Comparison of ENCODE assay signal across 8 mouse cellular contexts in the genomic region with DNA sequence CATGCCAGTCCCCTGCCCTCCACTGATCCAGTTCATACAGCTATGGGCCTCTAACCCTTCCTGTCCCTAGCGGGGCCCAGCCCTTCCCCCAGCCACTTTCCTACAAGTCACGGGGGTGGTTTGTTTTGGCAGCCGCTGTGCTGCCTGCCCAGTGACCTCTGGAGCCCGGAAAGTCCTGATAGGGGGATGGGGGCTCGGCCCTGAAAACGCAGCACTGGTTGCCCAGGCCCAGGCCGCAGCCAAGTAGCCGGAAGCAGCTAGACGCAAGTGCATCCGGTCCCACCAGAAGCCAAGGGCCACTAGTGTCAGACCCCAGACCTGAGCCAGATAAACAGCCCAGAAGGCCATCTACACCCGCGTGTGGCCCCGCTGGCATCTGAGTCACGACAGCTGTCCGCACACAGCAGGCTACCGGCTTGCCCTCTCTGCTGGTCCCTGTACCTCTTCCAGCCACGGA. TPM values are rescaled to one million over a fixed set of nuclear protein-coding genes. Genes with fewer than 3 reads are reported as not detected.
DNase-seq lines count a peak whose midpoint lies in the region; ATAC-seq lines count a peak whose summit lies in the region.

No protein-coding gene starts in this region.

- DNase-seq in midbrain, embryonic 11.5 days (ENCODE audit: low spot score, missing footprints), result peak; percentile 88
- DNase-seq in cerebellum, adult 9-11 months, result peak; percentile 85
- DNase-seq in heart, adult 8-10 months (ENCODE audit: low spot score), result peak; percentile 77

- ATAC-seq in midbrain, embryonic 11.5 days (ENCODE audit: low FRiP score), result no peak
- ATAC-seq in midbrain, embryonic 16.5 days, result no peak
- ATAC-seq in kidney, embryonic 15.5 days (replicated peaks; ENCODE audit: low FRiP score), result peak; percentile 62
- peak; percentile 77 for ATAC-seq in lung, embryonic 16.5 days (ENCODE audit: low read depth)
- no peak for ATAC-seq in activated CD4-positive, CD25-positive, alpha-beta regulatory T cell, adult 4 months
- ATAC-seq in erythroblast, adult 5-6 weeks (replicated peaks; ENCODE audit: low FRiP score, poor library complexity, severe bottlenecking), result no peak

- H3K4me1 ChIP-seq in midbrain, embryonic 11.5 days (ENCODE audit: control insufficient read depth, insufficient read depth, low read length), result 0 out of 2 replicates have a peak, but pooled peaks cover 4% of the 10 kb centered on the region
- H3K4me1 ChIP-seq in midbrain, embryonic 16.5 days (ENCODE audit: control insufficient read depth, insufficient read depth, low read length), result no peaks in the 10 kb centered on the region
- peaks cover 46% of the 10 kb centered on the region for H3K4me1 ChIP-seq in kidney, embryonic 15.5 days
- peaks cover 15% of the 10 kb centered on the region for H3K4me1 ChIP-seq in lung, embryonic 16.5 days (replicated peaks; ENCODE audit: control insufficient read depth, insufficient read depth, low read length)

- WGBS in midbrain, embryonic 11.5 days, result 32% methylated on average over 15 of the region's 17 CpGs
- WGBS in midbrain, embryonic 16.5 days, result 38% methylated on average over 17 of the region's 17 CpGs
- WGBS in kidney, embryonic 15.5 days, result 11% methylated on average over 17 of the region's 17 CpGs
- WGBS in lung, embryonic 16.5 days, result 14% methylated on average over 17 of the region's 17 CpGs

- no peaks in the 10 kb centered on the region for H3K9me3 ChIP-seq in midbrain, embryonic 11.5 days (ENCODE audit: control insufficient read depth, low read length)
- no peaks in the 10 kb centered on the region for H3K9me3 ChIP-seq in midbrain, embryonic 16.5 days (replicated peaks; ENCODE audit: control insufficient read depth, low read length, poor library complexity, severe bottlenecking)
- H3K9me3 ChIP-seq in kidney, embryonic 15.5 days (replicated peaks), result no peaks in the 10 kb centered on the region
- no peaks in the 10 kb centered on the region for H3K9me3 ChIP-seq in lung, embryonic 16.5 days (ENCODE audit: control insufficient read depth, low read length)

- H3K27ac ChIP-seq in midbrain, embryonic 11.5 days (ENCODE audit: low read depth, low read length), result no peak overlapping the region
- H3K27ac ChIP-seq in midbrain, embryonic 16.5 days (ENCODE audit: low read length), result no peak overlapping the region
- peak overlapping the region; percentile 82 for H3K27ac ChIP-seq in kidney, embryonic 15.5 days
- peak overlapping the region; percentile 65 for H3K27ac ChIP-seq in lung, embryonic 16.5 days (ENCODE audit: low read length)

- no peak overlapping the region for H3K9ac ChIP-seq in midbrain, embryonic 11.5 days (ENCODE audit: low read length)
- no peak overlapping the region for H3K9ac ChIP-seq in midbrain, embryonic 16.5 days (ENCODE audit: low read depth, low read length)
- peak overlapping the region; percentile 19; the same call in 1 of the 2 replicates for H3K9ac ChIP-seq in kidney, embryonic 15.5 days
- H3K9ac ChIP-seq in lung, embryonic 16.5 days (ENCODE audit: low read length), result peak overlapping the region; percentile 61

- H3K27me3 ChIP-seq in midbrain, embryonic 11.5 days (ENCODE audit: control insufficient read depth, insufficient read depth, low read length), result no peaks in the 10 kb centered on the region
- H3K27me3 ChIP-seq in midbrain, embryonic 16.5 days (ENCODE audit: control insufficient read depth, insufficient read depth, low read depth, low read length), result no peaks in the 10 kb centered on the region
- no peaks in the 10 kb centered on the region for H3K27me3 ChIP-seq in kidney, embryonic 15.5 days
- no peaks in the 10 kb centered on the region for H3K27me3 ChIP-seq in lung, embryonic 16.5 days (ENCODE audit: control insufficient read depth, insufficient read depth, low read depth, low read length)

- no peak overlapping the region for H3K4me2 ChIP-seq in midbrain, embryonic 11.5 days
- H3K4me2 ChIP-seq in midbrain, embryonic 16.5 days (ENCODE audit: low read length), result no peak overlapping the region
- H3K4me2 ChIP-seq in kidney, embryonic 15.5 days, result peak overlapping the region; percentile 52
- peak overlapping the region; percentile 53 for H3K4me2 ChIP-seq in lung, embryonic 16.5 days (ENCODE audit: low read depth, low read length)

- no peak overlapping the region for H3K4me3 ChIP-seq in midbrain, embryonic 11.5 days (ENCODE audit: low read depth, low read length)
- H3K4me3 ChIP-seq in midbrain, embryonic 16.5 days (ENCODE audit: low read depth, low read length), result no peak overlapping the region
- H3K4me3 ChIP-seq in kidney, embryonic 15.5 days (replicated peaks), result peak overlapping the region; percentile 33; the same call in 1 of the 2 replicates
- H3K4me3 ChIP-seq in lung, embryonic 16.5 days (ENCODE audit: low read length), result no peak overlapping the region

- H3K36me3 ChIP-seq in midbrain, embryonic 11.5 days (ENCODE audit: control insufficient read depth, insufficient read depth, low read length), result no peaks in the 10 kb centered on the region
- no peaks in the 10 kb centered on the region for H3K36me3 ChIP-seq in midbrain, embryonic 16.5 days (ENCODE audit: control insufficient read depth, insufficient read depth, low read length)
- no peaks in the 10 kb centered on the region for H3K36me3 ChIP-seq in kidney, embryonic 15.5 days
- H3K36me3 ChIP-seq in lung, embryonic 16.5 days (ENCODE audit: control insufficient read depth, insufficient read depth, low read length), result no peaks in the 10 kb centered on the region

RNA-seq across cellular contexts. Expression of gene Hpn, which starts 0.5 kb away (rescaled TPM):
- polyA plus RNA-seq in midbrain, embryonic 11.5 days (2014; fragmentation: Nextera tagmentation; extraction: Ambion mirVana), result 0.44 and 1.2 TPM in 2 replicates
- polyA plus RNA-seq in midbrain, embryonic 16.5 days (2015; fragmentation: Nextera tagmentation; extraction: Ambion mirVana), result 0.21 TPM in 1 of 2 replicates, not detected in the other
- 1 to 10 TPM; 2.2 to 3.7 (median 2.6) TPM for total RNA-seq in heart, adult 8-10 months (2022)
- 40.6 and 45.0 TPM in 2 replicates for polyA plus RNA-seq in kidney, embryonic 15.5 days (2015; fragmentation: Nextera tagmentation; extraction: Ambion mirVana)
- 17.4 and 23.2 TPM in 2 replicates for polyA plus RNA-seq in lung, embryonic 16.5 days (2015; fragmentation: Nextera tagmentation; extraction: Ambion mirVana)
- polyA plus RNA-seq in activated CD4-positive, CD25-positive, alpha-beta regulatory T cell, adult 4 months (2017; shearing (Covaris generic)), result 1 to 10 TPM; 4.3 to 5.6 TPM
- total RNA-seq in erythroblast, adult 5-6 weeks (2015; ENCODE audit: low replicate concordance), result 4.0 and 10.0 TPM in 2 replicates
- total RNA-seq in erythroblast, adult 5-6 weeks (2017; ENCODE audit: low replicate concordance), result 0.77 and 6.7 TPM in 2 replicates

RNA-seq across cellular contexts. Expression of gene Scn1b, which starts 11.2 kb away (rescaled TPM):
- polyA plus RNA-seq in midbrain, embryonic 11.5 days (2014; fragmentation: Nextera tagmentation; extraction: Ambion mirVana), result 0.52 and 1.1 TPM in 2 replicates
- polyA plus RNA-seq in midbrain, embryonic 16.5 days (2015; fragmentation: Nextera tagmentation; extraction: Ambion mirVana), result 7.4 and 12.2 TPM in 2 replicates
- 10 to 100 TPM; 36.1 to 54.8 (median 38.3) TPM for total RNA-seq in heart, adult 8-10 months (2022)
- 1.4 and 2.0 TPM in 2 replicates for polyA plus RNA-seq in kidney, embryonic 15.5 days (2015; fragmentation: Nextera tagmentation; extraction: Ambion mirVana)
- polyA plus RNA-seq in lung, embryonic 16.5 days (2015; fragmentation: Nextera tagmentation; extraction: Ambion mirVana), result 0.64 and 0.89 TPM in 2 replicates
- polyA plus RNA-seq in activated CD4-positive, CD25-positive, alpha-beta regulatory T cell, adult 4 months (2017; shearing (Covaris generic)), result not detected
- 1.2 TPM in 1 of 2 replicates, not detected in the other for total RNA-seq in erythroblast, adult 5-6 weeks (2015; ENCODE audit: low replicate concordance)
- total RNA-seq in erythroblast, adult 5-6 weeks (2017; ENCODE audit: low replicate concordance), result 1.2 TPM in 1 of 2 replicates, not detected in the other

RNA-seq across cellular contexts. Expression of gene Fxyd3, which starts 39.1 kb away (rescaled TPM):
- 1.8 and 2.3 TPM in 2 replicates for polyA plus RNA-seq in midbrain, embryonic 11.5 days (2014; fragmentation: Nextera tagmentation; extraction: Ambion mirVana)
- polyA plus RNA-seq in midbrain, embryonic 16.5 days (2015; fragmentation: Nextera tagmentation; extraction: Ambion mirVana), result not detected in 2 replicates
- total RNA-seq in heart, adult 8-10 months (2022), result 1 to 10 TPM in 2 of 4 experiments, under 1 TPM in 2; 0.71 to 4.8 (median 1.6) TPM
- 14.3 and 14.8 TPM in 2 replicates for polyA plus RNA-seq in kidney, embryonic 15.5 days (2015; fragmentation: Nextera tagmentation; extraction: Ambion mirVana)
- polyA plus RNA-seq in lung, embryonic 16.5 days (2015; fragmentation: Nextera tagmentation; extraction: Ambion mirVana), result 76.9 and 84.8 TPM in 2 replicates
- not detected for polyA plus RNA-seq in activated CD4-positive, CD25-positive, alpha-beta regulatory T cell, adult 4 months (2017; shearing (Covaris generic))
- total RNA-seq in erythroblast, adult 5-6 weeks (2015; ENCODE audit: low replicate concordance), result not detected in 2 replicates
- total RNA-seq in erythroblast, adult 5-6 weeks (2017; ENCODE audit: low replicate concordance), result not detected in 2 replicates

RNA-seq across cellular contexts. Expression of gene Gramd1a, which starts 40.1 kb away (rescaled TPM):
- polyA plus RNA-seq in midbrain, embryonic 11.5 days (2014; fragmentation: Nextera tagmentation; extraction: Ambion mirVana), result 104 and 109 TPM in 2 replicates
- 239 and 246 TPM in 2 replicates for polyA plus RNA-seq in midbrain, embryonic 16.5 days (2015; fragmentation: Nextera tagmentation; extraction: Ambion mirVana)
- total RNA-seq in heart, adult 8-10 months (2022), result 10 to 100 TPM; 26.6 to 42.2 (median 33.0) TPM
- polyA plus RNA-seq in kidney, embryonic 15.5 days (2015; fragmentation: Nextera tagmentation; extraction: Ambion mirVana), result 60.6 and 69.5 TPM in 2 replicates
- 68.1 and 72.2 TPM in 2 replicates for polyA plus RNA-seq in lung, embryonic 16.5 days (2015; fragmentation: Nextera tagmentation; extraction: Ambion mirVana)
- 100 to 1,000 TPM in 1 of 2 experiments, 10 to 100 TPM in 1; 81.1 to 115 TPM for polyA plus RNA-seq in activated CD4-positive, CD25-positive, alpha-beta regulatory T cell, adult 4 months (2017; shearing (Covaris generic))
- 20.9 and 27.9 TPM in 2 replicates for total RNA-seq in erythroblast, adult 5-6 weeks (2015; ENCODE audit: low replicate concordance)
- total RNA-seq in erythroblast, adult 5-6 weeks (2017; ENCODE audit: low replicate concordance), result 4.9 and 6.2 TPM in 2 replicates

RNA-seq across cellular contexts. Expression of gene Lgi4, which starts 56.5 kb away (rescaled TPM):
- polyA plus RNA-seq in midbrain, embryonic 11.5 days (2014; fragmentation: Nextera tagmentation; extraction: Ambion mirVana), result 0.58 and 0.85 TPM in 2 replicates
- 0.15 and 0.35 TPM in 2 replicates for polyA plus RNA-seq in midbrain, embryonic 16.5 days (2015; fragmentation: Nextera tagmentation; extraction: Ambion mirVana)
- 1 to 10 TPM; 2.6 to 3.8 (median 3.4) TPM for total RNA-seq in heart, adult 8-10 months (2022)
- 0.34 and 0.44 TPM in 2 replicates for polyA plus RNA-seq in kidney, embryonic 15.5 days (2015; fragmentation: Nextera tagmentation; extraction: Ambion mirVana)
- polyA plus RNA-seq in lung, embryonic 16.5 days (2015; fragmentation: Nextera tagmentation; extraction: Ambion mirVana), result 0.14 and 0.38 TPM in 2 replicates
- under 1 TPM in 1 of 2 experiments, not detected in 1; 0.19 TPM for polyA plus RNA-seq in activated CD4-positive, CD25-positive, alpha-beta regulatory T cell, adult 4 months (2017; shearing (Covaris generic))
- not detected in 2 replicates for total RNA-seq in erythroblast, adult 5-6 weeks (2015; ENCODE audit: low replicate concordance)
- total RNA-seq in erythroblast, adult 5-6 weeks (2017; ENCODE audit: low replicate concordance), result not detected in 2 replicates

Comparison
In these comparisons a context has a peak if more than half of its experiments do, and no peak if none do; other contexts are left out.
1. ATAC-seq: peak in kidney, embryonic 15.5 days (single experiment) and lung, embryonic 16.5 days (single experiment); none in midbrain, embryonic 11.5 days (single experiment), midbrain, embryonic 16.5 days (single experiment), activated CD4-positive, CD25-positive, alpha-beta regulatory T cell, adult 4 months (single experiment) and erythroblast, adult 5-6 weeks (single experiment).
2. H3K27ac ChIP-seq: peak in kidney, embryonic 15.5 days (single experiment) and lung, embryonic 16.5 days (single experiment); none in midbrain, embryonic 11.5 days (single experiment) and midbrain, embryonic 16.5 days (single experiment).
3. H3K4me2 ChIP-seq: peak in kidney, embryonic 15.5 days (single experiment) and lung, embryonic 16.5 days (single experiment); none in midbrain, embryonic 11.5 days (single experiment) and midbrain, embryonic 16.5 days (single experiment).
4. H3K9ac ChIP-seq: peak in kidney, embryonic 15.5 days (single experiment) and lung, embryonic 16.5 days (single experiment); none in midbrain, embryonic 11.5 days (single experiment) and midbrain, embryonic 16.5 days (single experiment).
5. Peak in every context shown above with its lines, with median percentiles within 50 percentile points of each other: DNase-seq.